Mouse (Mus musculus): ENCODE measurements around the gene Rabgef1. TPM values are rescaled to one million over a fixed set of nuclear protein-coding genes. Genes with fewer than 3 reads are reported as not detected.

Rabgef1 gene
- polyA plus RNA-seq, 1 experiment from 2014 or later = 31.2 TPM

DNA sequence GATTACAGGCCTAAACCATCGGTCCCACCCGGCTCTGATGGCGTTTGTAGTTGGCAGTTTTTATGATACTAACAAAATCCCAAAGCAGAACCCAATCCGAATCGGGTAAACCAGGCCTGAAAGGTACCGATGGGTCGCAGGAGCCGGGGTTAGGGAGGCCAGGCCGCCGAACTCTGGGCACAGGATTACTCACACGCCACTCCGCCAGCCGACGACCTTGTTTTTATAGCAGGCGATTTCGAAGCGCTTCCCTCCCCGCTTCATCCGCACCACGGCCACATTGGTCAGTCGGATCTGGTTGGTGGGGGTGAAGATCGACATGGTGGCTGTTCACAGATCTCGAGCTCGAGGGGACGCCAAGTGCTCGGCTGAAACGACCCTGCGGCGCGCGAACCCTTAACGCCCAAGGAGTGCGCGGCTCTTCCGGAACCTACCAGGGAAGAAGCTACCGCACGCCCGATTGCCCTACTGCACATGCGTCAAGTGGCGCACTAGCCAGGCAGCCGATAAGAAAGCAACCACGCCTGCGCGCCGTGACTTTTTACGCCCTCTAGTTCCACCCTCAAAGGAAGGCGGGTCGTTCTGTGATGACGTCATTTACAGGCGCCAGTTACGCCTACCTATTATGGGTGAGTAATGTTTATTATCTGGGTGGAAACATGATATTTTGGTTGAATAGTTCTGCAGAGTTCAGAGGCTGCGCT is 83.6 kb downstream of the Rabgef1 start, which contains the start of the genes Sbds and Tyw1:
TSS of gene Sbds (minus strand) at position 514 of the 704 bp plus-strand sequence.
TSS of gene Tyw1 (plus strand) at position 603 of the 704 bp plus-strand sequence.
- H3K4me3 ChIP-seq (ENCODE audit: inconsistent target) = peak within 1 kb of the TSS; percentile 98
- H3K27ac ChIP-seq = peak within 1 kb of the TSS; percentile 86
- under 1% methylated on average over 52 of the region's 52 CpGs for WGBS (ENCODE audit: missing documents)
- peaks cover 64% of the 10 kb centered on the region for H3K79me2 ChIP-seq (ENCODE audit: inconsistent target)
- peaks cover 26% of the 10 kb centered on the region for H3K36me3 ChIP-seq (ENCODE audit: inconsistent target)

- H3K4me3 ChIP-seq (ENCODE audit: inconsistent target) = peak overlapping the region; percentile 98
- H3K27ac ChIP-seq = peak overlapping the region; percentile 8; the same call in 1 of the 2 replicates
- 21% methylated on average over 19 of the region's 20 CpGs for WGBS (ENCODE audit: missing documents)
- H3K36me3 ChIP-seq (ENCODE audit: inconsistent target) = peaks cover 19% of the 10 kb centered on the region
- H3K79me2 ChIP-seq (ENCODE audit: inconsistent target) = peaks cover 56% of the 10 kb centered on the region
These were observed 84.4 kb downstream of the Rabgef1 start for GRCm38 (mm10) chr5:130255799-130256525.

GRCm38 (mm10) chr5:130256678-130257271 is 85.2 kb downstream of the Rabgef1 start:
- Histone ChIP-seq H3K27ac (peak overlapping the region; percentile 39), H3K4me3 (ENCODE audit: inconsistent target) (peak overlapping the region; percentile 84), H3K79me2 (ENCODE audit: inconsistent target) (peaks cover 48% of the 10 kb centered on the region), H3K36me3 (ENCODE audit: inconsistent target) (peaks cover 11% of the 10 kb centered on the region; the same call in 1 of the 2 replicates)
- under 1% methylated on average over 22 of the region's 25 CpGs for WGBS (ENCODE audit: missing documents)

DNA sequence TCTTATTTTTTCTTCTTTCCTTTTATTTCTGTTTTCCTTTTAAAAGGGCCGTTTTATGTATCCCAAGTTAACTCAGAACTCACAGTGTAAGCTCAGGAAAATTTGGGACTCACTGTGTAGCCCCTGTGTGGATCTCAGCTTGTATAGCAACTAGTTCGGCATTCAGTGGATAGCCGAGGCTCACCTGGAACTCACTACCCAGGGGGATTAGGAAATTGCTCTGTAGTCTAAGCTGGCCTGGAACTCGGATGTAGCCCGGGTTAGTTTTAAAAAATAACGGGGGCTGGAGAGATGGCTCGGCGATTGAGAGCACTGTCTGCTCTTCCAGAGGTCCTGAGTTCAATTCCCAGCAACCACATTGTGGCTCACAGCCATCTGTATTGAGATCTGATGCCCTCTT is 85.7 kb downstream of the Rabgef1 start:
- Histone ChIP-seq H3K36me3 (ENCODE audit: inconsistent target) (peaks cover 6% of the 10 kb centered on the region; the same call in 1 of the 2 replicates), H3K27ac (peak overlapping the region; percentile 39), H3K4me3 (ENCODE audit: inconsistent target) (peak overlapping the region; percentile 84), H3K79me2 (ENCODE audit: inconsistent target) (peaks cover 43% of the 10 kb centered on the region)
- WGBS (ENCODE audit: missing documents) = 9% methylated on average over 8 of the region's 8 CpGs

- Histone ChIP-seq H3K36me3 (ENCODE audit: inconsistent target) (peaks cover 16% of the 10 kb centered on the region; the same call in 1 of the 2 replicates), H3K4me3 (ENCODE audit: inconsistent target) (no peak overlapping the region), H3K27ac (no peak overlapping the region), H3K79me2 (ENCODE audit: inconsistent target) (no peaks in the 10 kb centered on the region)
- WGBS (ENCODE audit: missing documents) = 84% methylated on average over 11 of the region's 11 CpGs
These were observed 91.9 kb downstream of the Rabgef1 start for GRCm38 (mm10) chr5:130263454-130263853.

Other genes starting within 250 kb of the Rabgef1 start
- 13.1 to 24.0 TPM (median 20.1 TPM) in 3 replicates for gene Vkorc1l1, start 229.8 kb upstream of the Rabgef1 start, polyA plus RNA-seq (2018)
- gene Gusb, start 168.7 kb upstream of the Rabgef1 start, polyA plus RNA-seq (2018) = 437 to 471 TPM (median 448 TPM) in 3 replicates
- 33.6 to 39.7 TPM (median 34.1 TPM) in 3 replicates for gene Asl, start 142.6 kb upstream of the Rabgef1 start, polyA plus RNA-seq (2018)
- 28.9 to 33.0 TPM (median 32.1 TPM) in 3 replicates for gene Crcp, start 142.5 kb upstream of the Rabgef1 start, polyA plus RNA-seq (2018)
- 11.0 to 26.4 TPM (median 21.7 TPM) in 3 replicates for gene Tpst1, start 98.5 kb upstream of the Rabgef1 start, polyA plus RNA-seq (2018)
- 1.4 to 5.4 TPM (median 3.3 TPM) in 3 replicates for gene Kctd7, start 26.9 kb upstream of the Rabgef1 start, polyA plus RNA-seq (2018)
- 32.3 to 42.3 TPM (median 35.1 TPM) in 3 replicates for gene Tmem248, start 45.3 kb downstream of the Rabgef1 start, polyA plus RNA-seq (2018)
- 67.5 to 110 TPM (median 70.4 TPM) in 3 replicates for gene Sbds, start 83.7 kb downstream of the Rabgef1 start, polyA plus RNA-seq (2018)
- gene Tyw1, start 83.8 kb downstream of the Rabgef1 start, polyA plus RNA-seq (2018) = 7.9 to 17.1 TPM (median 10.6 TPM) in 3 replicates
- not detected in 3 replicates for gene Caln1, start 197.7 kb downstream of the Rabgef1 start, polyA plus RNA-seq (2018)
- not detected in 3 replicates for gene A330070K13Rik, start 212.8 kb downstream of the Rabgef1 start, polyA plus RNA-seq (2018)

Data from macrophage (primary cell).